ENCODE assay signal across 22 mouse cellular contexts in genomic region chr3:105746542-105746941, GRCm38 (mm10). TPM values are rescaled to one million over a fixed set of nuclear protein-coding genes. Genes with fewer than 3 reads are reported as not detected.
DNase-seq lines count a peak whose midpoint lies in the region; ATAC-seq and TF ChIP-seq lines count a peak whose summit lies in the region.
"Had no signal": no experiment of that assay in that cellular context is flagged by ENCODE, and none has a peak within 500 bp of the region (broad histone marks: within the 10 kb centered on the region; RNA-seq: fewer than 3 reads in every experiment).

No protein-coding gene starts in this region.

- H3K4me1 ChIP-seq in lung, embryonic 14.5 days (ENCODE audit: insufficient read depth) = no peaks in the 10 kb centered on the region
- H3K4me1 ChIP-seq in midbrain, embryonic 11.5 days (ENCODE audit: control insufficient read depth, insufficient read depth, low read length) = no peaks in the 10 kb centered on the region
- no peaks in the 10 kb centered on the region for H3K4me1 ChIP-seq in midbrain, embryonic 10.5 days
- H3K4me1 ChIP-seq: forebrain, embryonic 10.5 days; hindbrain, embryonic 12.5 days; hindbrain, embryonic 15.5 days had no signal

- ATAC-seq in lung, embryonic 14.5 days (ENCODE audit: insufficient read depth) = no peak
- ATAC-seq in midbrain, embryonic 11.5 days (ENCODE audit: low FRiP score) = no peak
- ATAC-seq in megakaryocyte-erythroid progenitor cell, adult 5-6 weeks (replicated peaks; ENCODE audit: low FRiP score, low TSS enrichment, poor library complexity, severe bottlenecking) = peak; percentile 62
- ATAC-seq in activated CD4-positive, CD25-positive, alpha-beta regulatory T cell, adult 4 months = no peak
- ATAC-seq: CD4-positive, CD25-positive, alpha-beta regulatory T cell, adult 4 months; forebrain, embryonic 14.5 days; forebrain, postnatal 0 days had no signal

- H3K36me3 ChIP-seq in lung, embryonic 14.5 days (ENCODE audit: insufficient read depth) = peaks cover 6% of the 10 kb centered on the region; the same call in 1 of the 2 replicates
- H3K36me3 ChIP-seq in midbrain, embryonic 11.5 days (ENCODE audit: control insufficient read depth, insufficient read depth, low read length) = no peaks in the 10 kb centered on the region
- H3K36me3 ChIP-seq in midbrain, embryonic 10.5 days = peaks cover 17% of the 10 kb centered on the region; the same call in 1 of the 2 replicates
- H3K36me3 ChIP-seq: hindbrain, embryonic 12.5 days; hindbrain, embryonic 15.5 days had no signal

- 74% methylated on average over 2 of the region's 2 CpGs for WGBS in lung, embryonic 14.5 days
- WGBS in midbrain, embryonic 11.5 days = 92% methylated on average over 2 of the region's 2 CpGs
- 85% methylated on average over 2 of the region's 2 CpGs for WGBS in midbrain, embryonic 10.5 days

- no peak overlapping the region for H3K27ac ChIP-seq in lung, embryonic 14.5 days (ENCODE audit: low read depth)
- H3K27ac ChIP-seq in midbrain, embryonic 11.5 days (ENCODE audit: low read depth, low read length) = no peak overlapping the region
- no peak overlapping the region for H3K27ac ChIP-seq in midbrain, embryonic 10.5 days (replicated peaks)
- H3K27ac ChIP-seq: forebrain, embryonic 10.5 days; gastrocnemius, adult 2 months; hindbrain, embryonic 12.5 days; hindbrain, embryonic 15.5 days had no signal

- no peak overlapping the region for H3K4me3 ChIP-seq in lung, embryonic 14.5 days (ENCODE audit: low read depth, low read length)
- no peak overlapping the region for H3K4me3 ChIP-seq in midbrain, embryonic 11.5 days (ENCODE audit: low read depth, low read length)
- H3K4me3 ChIP-seq in midbrain, embryonic 10.5 days = no peak overlapping the region
- H3K4me3 ChIP-seq: forebrain, embryonic 10.5 days; gastrocnemius, adult 2 months; hindbrain, embryonic 12.5 days; hindbrain, embryonic 15.5 days had no signal

- peak; percentile 12 for DNase-seq in lung, embryonic 14.5 days
- no peak for DNase-seq in lung, adult 18-20 months
- DNase-seq in midbrain, embryonic 11.5 days (ENCODE audit: low spot score, missing footprints) = peak; percentile 44
- no peak for DNase-seq in midbrain, embryonic 10.5 days (ENCODE audit: low spot score)
- DNase-seq: adrenal gland, postnatal 10 days; adrenal gland, postnatal 36 days; B cell, adult 2 months; cerebellum, adult 18-20 months; cerebellum, adult 9-10 months; cerebellum, postnatal 14 days; forebrain, postnatal 0 days; gastrocnemius, adult 2 months; gastrocnemius, postnatal 14 days; heart, adult 11 months had no signal

- no peak for TF ChIP-seq CTCF in lung, embryonic 14.5 days (IDR thresholded peaks at IDR 0.05; ENCODE audit: low read depth)

- H3K4me2 ChIP-seq in lung, embryonic 14.5 days = no peak overlapping the region
- no peak overlapping the region for H3K4me2 ChIP-seq in midbrain, embryonic 11.5 days
- H3K4me2 ChIP-seq: heart, embryonic 11.5 days; hindbrain, embryonic 12.5 days; hindbrain, embryonic 15.5 days had no signal

- H3K9me3 ChIP-seq in lung, embryonic 14.5 days (ENCODE audit: low read depth, low read length) = no peaks in the 10 kb centered on the region
- H3K9me3 ChIP-seq in midbrain, embryonic 11.5 days (ENCODE audit: control insufficient read depth, low read length) = no peaks in the 10 kb centered on the region
- no peaks in the 10 kb centered on the region for H3K9me3 ChIP-seq in midbrain, embryonic 10.5 days (replicated peaks)
- H3K9me3 ChIP-seq: forebrain, embryonic 10.5 days; hindbrain, embryonic 12.5 days; hindbrain, embryonic 15.5 days had no signal

- H3K27me3 ChIP-seq in lung, embryonic 14.5 days (ENCODE audit: insufficient read depth, low read length) = no peaks in the 10 kb centered on the region
- no peaks in the 10 kb centered on the region for H3K27me3 ChIP-seq in midbrain, embryonic 11.5 days (ENCODE audit: control insufficient read depth, insufficient read depth, low read length)
- no peaks in the 10 kb centered on the region for H3K27me3 ChIP-seq in midbrain, embryonic 10.5 days (ENCODE audit: low read depth, poor library complexity, severe bottlenecking)
- H3K27me3 ChIP-seq: hindbrain, embryonic 12.5 days; hindbrain, embryonic 15.5 days had no signal

- no peak overlapping the region for H3K9ac ChIP-seq in lung, embryonic 14.5 days
- H3K9ac ChIP-seq in midbrain, embryonic 11.5 days (ENCODE audit: low read length) = no peak overlapping the region
- H3K9ac ChIP-seq: forebrain, postnatal 0 days; hindbrain, embryonic 12.5 days; hindbrain, embryonic 15.5 days had no signal

RNA-seq across cellular contexts. Expression of gene Inka2, which starts 42.1 kb away (rescaled TPM):
- 1.2 and 1.6 TPM in 2 replicates for polyA plus RNA-seq in lung, embryonic 14.5 days (2014; fragmentation: Nextera tagmentation; extraction: Ambion mirVana)
- polyA plus RNA-seq in midbrain, embryonic 11.5 days (2014; fragmentation: Nextera tagmentation; extraction: Ambion mirVana) = 0.34 and 0.56 TPM in 2 replicates
- 0.90 and 1.0 TPM in 2 replicates for polyA plus RNA-seq in midbrain, embryonic 10.5 days (2016; fragmentation: Nextera tagmentation; extraction: Ambion mirVana)
- 0.59 and 0.74 TPM in 2 replicates for total RNA-seq in megakaryocyte-erythroid progenitor cell, adult 5-6 weeks (2014; fragmentation: Nextera tagmentation)
- 0.15 and 0.38 TPM in 2 replicates for total RNA-seq in megakaryocyte-erythroid progenitor cell, adult 5-6 weeks (2017)
- 1 to 10 TPM; 1.7 to 2.4 TPM for polyA plus RNA-seq in activated CD4-positive, CD25-positive, alpha-beta regulatory T cell, adult 4 months (2017; shearing (Covaris generic))

RNA-seq across cellular contexts. Expression of gene Rap1a, which starts 54.6 kb away (rescaled TPM):
- 94.3 and 95.5 TPM in 2 replicates for polyA plus RNA-seq in lung, embryonic 14.5 days (2014; fragmentation: Nextera tagmentation; extraction: Ambion mirVana)
- polyA plus RNA-seq in midbrain, embryonic 11.5 days (2014; fragmentation: Nextera tagmentation; extraction: Ambion mirVana) = 87.0 and 91.8 TPM in 2 replicates
- polyA plus RNA-seq in midbrain, embryonic 10.5 days (2016; fragmentation: Nextera tagmentation; extraction: Ambion mirVana) = 72.5 and 79.7 TPM in 2 replicates
- total RNA-seq in megakaryocyte-erythroid progenitor cell, adult 5-6 weeks (2014; fragmentation: Nextera tagmentation) = 70.6 and 73.8 TPM in 2 replicates
- 91.7 and 119 TPM in 2 replicates for total RNA-seq in megakaryocyte-erythroid progenitor cell, adult 5-6 weeks (2017)
- 100 to 1,000 TPM; 168 to 210 TPM for polyA plus RNA-seq in activated CD4-positive, CD25-positive, alpha-beta regulatory T cell, adult 4 months (2017; shearing (Covaris generic))

RNA-seq across cellular contexts. Expression of gene Ddx20, which starts 59.2 kb away (rescaled TPM):
- 45.0 and 48.2 TPM in 2 replicates for polyA plus RNA-seq in lung, embryonic 14.5 days (2014; fragmentation: Nextera tagmentation; extraction: Ambion mirVana)
- polyA plus RNA-seq in midbrain, embryonic 11.5 days (2014; fragmentation: Nextera tagmentation; extraction: Ambion mirVana) = 46.3 and 52.7 TPM in 2 replicates
- 51.3 and 53.5 TPM in 2 replicates for polyA plus RNA-seq in midbrain, embryonic 10.5 days (2016; fragmentation: Nextera tagmentation; extraction: Ambion mirVana)
- 23.4 and 30.2 TPM in 2 replicates for total RNA-seq in megakaryocyte-erythroid progenitor cell, adult 5-6 weeks (2014; fragmentation: Nextera tagmentation)
- 52.0 and 54.2 TPM in 2 replicates for total RNA-seq in megakaryocyte-erythroid progenitor cell, adult 5-6 weeks (2017)
- 1 to 10 TPM; 9.7 to 9.8 TPM for polyA plus RNA-seq in activated CD4-positive, CD25-positive, alpha-beta regulatory T cell, adult 4 months (2017; shearing (Covaris generic))

Comparison
In these comparisons a context has a peak if more than half of its experiments do, and no peak if none do; other contexts are left out.
1. DNase-seq: peak in lung, embryonic 14.5 days (single experiment) and midbrain, embryonic 11.5 days (single experiment); none in lung, adult 18-20 months (0 of 2) and midbrain, embryonic 10.5 days (single experiment).